Mouse (Mus musculus): Measurements from ENCODE around the gene Agpat4. TPM values are rescaled to one million over a fixed set of nuclear protein-coding genes. Genes with fewer than 3 reads are reported as not detected.
A peak's percentile ranks its signal among the peaks of the same experiment; 100 is the strongest.

The Agpat4 gene
- polyA plus RNA-seq, 1 experiment from 2014 or later, result 28.7 TPM

- WGBS (ENCODE audit: insufficient replicate concordance), result 40% methylated on average over 7 of the region's 7 CpGs
- Histone ChIP-seq H3K9me3 (replicated peaks) (no peaks in the 10 kb centered on the region), H3K4me2 (no peak overlapping the region), H3K9ac (no peak overlapping the region), H3K27ac (peak overlapping the region; percentile 26; the same call in 1 of the 2 replicates), H3K27me3 (no peaks in the 10 kb centered on the region), H3K4me1 (replicated peaks) (peaks cover 65% of the 10 kb centered on the region), H3K4me3 (replicated peaks) (no peak overlapping the region), H3K36me3 (peaks cover 16% of the 10 kb centered on the region)
- ATAC-seq (ENCODE audit: low read depth) (no peak; the same call in 1 of the 2 replicates), DNase-seq (no peak)
Observed at GRCm38 (mm10) chr17:12170791-12171497, 52.4 kb downstream of the Agpat4 start.

GRCm38 (mm10) chr17:12171666-12172065 is 53.2 kb downstream of the Agpat4 start:
- Histone ChIP-seq H3K9me3 (replicated peaks) (no peaks in the 10 kb centered on the region), H3K27ac (no peak overlapping the region), H3K4me3 (replicated peaks) (no peak overlapping the region), H3K9ac (no peak overlapping the region), H3K36me3 (peaks cover 20% of the 10 kb centered on the region), H3K4me2 (no peak overlapping the region), H3K27me3 (no peaks in the 10 kb centered on the region), H3K4me1 (replicated peaks) (peaks cover 65% of the 10 kb centered on the region)
- DNase-seq (no peak), ATAC-seq (ENCODE audit: low read depth) (no peak)
- WGBS (ENCODE audit: insufficient replicate concordance), result 87% methylated on average over 2 of the region's 2 CpGs

DNA sequence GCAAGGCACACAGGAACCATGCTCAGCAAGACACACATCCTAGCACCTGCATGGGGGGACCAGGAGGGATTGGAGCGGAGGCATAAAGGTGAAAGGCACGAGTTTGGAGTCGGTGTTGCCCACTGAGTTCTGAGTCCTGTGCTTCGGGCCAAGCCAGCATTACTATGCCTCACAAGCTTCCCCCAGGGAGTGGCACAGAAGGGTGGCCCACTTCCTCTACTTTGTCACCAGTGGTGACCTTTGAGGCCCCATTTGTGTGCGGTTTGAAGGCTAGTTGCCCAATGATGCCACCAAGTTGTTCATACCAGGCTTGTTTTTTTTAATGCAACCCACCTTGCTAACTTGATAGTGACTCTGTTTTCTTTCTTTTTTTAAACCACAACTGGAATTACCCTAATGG is 55.7 kb downstream of the Agpat4 start:
- WGBS (ENCODE audit: insufficient replicate concordance), result 88% methylated on average over 5 of the region's 5 CpGs
- Histone ChIP-seq H3K9ac (no peak overlapping the region), H3K36me3 (peaks cover 39% of the 10 kb centered on the region), H3K4me1 (replicated peaks) (peaks cover 58% of the 10 kb centered on the region), H3K4me3 (replicated peaks) (no peak overlapping the region), H3K9me3 (replicated peaks) (no peaks in the 10 kb centered on the region), H3K27ac (no peak overlapping the region), H3K27me3 (no peaks in the 10 kb centered on the region), H3K4me2 (no peak overlapping the region)
- ATAC-seq (ENCODE audit: low read depth) (no peak), DNase-seq (no peak)

- Histone ChIP-seq H3K4me3 (replicated peaks) (no peak overlapping the region), H3K27ac (no peak overlapping the region), H3K9ac (no peak overlapping the region), H3K9me3 (replicated peaks) (no peaks in the 10 kb centered on the region), H3K36me3 (peaks cover 46% of the 10 kb centered on the region), H3K4me1 (replicated peaks) (peaks cover 60% of the 10 kb centered on the region), H3K4me2 (no peak overlapping the region), H3K27me3 (no peaks in the 10 kb centered on the region)
- DNase-seq, result no peak
- ATAC-seq (ENCODE audit: low read depth), result no peak
- 73% methylated on average over 7 of the region's 7 CpGs for WGBS (ENCODE audit: insufficient replicate concordance)
Observed at GRCm38 (mm10) chr17:12174896-12175295, 56.4 kb downstream of the Agpat4 start.

DNA sequence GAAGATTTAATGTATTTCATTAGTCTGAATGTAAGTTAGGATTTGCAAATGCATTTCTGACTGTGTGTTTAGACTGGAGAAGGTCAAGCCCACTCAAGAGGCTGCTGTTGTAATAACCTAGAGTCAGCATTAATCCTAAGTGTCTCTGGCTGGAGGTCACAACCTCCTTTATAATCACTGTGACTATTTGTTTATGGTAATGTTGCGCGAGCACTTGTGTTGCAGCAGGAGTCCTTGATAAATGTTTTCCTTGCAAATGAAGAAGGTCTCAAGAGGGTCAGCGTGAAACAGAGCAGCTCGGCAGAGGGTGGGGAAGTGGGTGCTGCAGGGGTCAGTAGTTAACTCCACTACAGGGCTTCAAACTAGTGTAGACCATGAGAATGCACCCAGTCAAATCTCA is 57.1 kb downstream of the Agpat4 start:
- Histone ChIP-seq H3K27ac (0 out of 2 replicates have a peak overlapping the region, but pooled peaks have one; percentile 3), H3K4me1 (replicated peaks) (peaks cover 60% of the 10 kb centered on the region), H3K4me2 (no peak overlapping the region), H3K9me3 (replicated peaks) (no peaks in the 10 kb centered on the region), H3K4me3 (replicated peaks) (no peak overlapping the region), H3K9ac (no peak overlapping the region), H3K27me3 (no peaks in the 10 kb centered on the region), H3K36me3 (peaks cover 53% of the 10 kb centered on the region)
- ATAC-seq (ENCODE audit: low read depth) (no peak), DNase-seq (no peak)
- WGBS (ENCODE audit: insufficient replicate concordance), result 96% methylated on average over 4 of the region's 4 CpGs

GRCm38 (mm10) chr17:12179339-12179738 is 60.8 kb downstream of the Agpat4 start:
- H3K9me3 ChIP-seq (replicated peaks), result no peaks in the 10 kb centered on the region
- H3K4me1 ChIP-seq (replicated peaks), result peaks cover 67% of the 10 kb centered on the region
- peak overlapping the region; percentile 65 for H3K27ac ChIP-seq
- H3K36me3 ChIP-seq, result peaks cover 53% of the 10 kb centered on the region
- 0 out of 2 replicates have a peak overlapping the region, but pooled peaks have one; percentile 15 for H3K9ac ChIP-seq
- no peaks in the 10 kb centered on the region for H3K27me3 ChIP-seq
- ATAC-seq (ENCODE audit: low read depth), result no peak
- H3K4me3 ChIP-seq (replicated peaks), result no peak overlapping the region
- H3K4me2 ChIP-seq, result no peak overlapping the region
- 82% methylated on average over 7 of the region's 7 CpGs for WGBS (ENCODE audit: insufficient replicate concordance)
- no peak for DNase-seq

DNA sequence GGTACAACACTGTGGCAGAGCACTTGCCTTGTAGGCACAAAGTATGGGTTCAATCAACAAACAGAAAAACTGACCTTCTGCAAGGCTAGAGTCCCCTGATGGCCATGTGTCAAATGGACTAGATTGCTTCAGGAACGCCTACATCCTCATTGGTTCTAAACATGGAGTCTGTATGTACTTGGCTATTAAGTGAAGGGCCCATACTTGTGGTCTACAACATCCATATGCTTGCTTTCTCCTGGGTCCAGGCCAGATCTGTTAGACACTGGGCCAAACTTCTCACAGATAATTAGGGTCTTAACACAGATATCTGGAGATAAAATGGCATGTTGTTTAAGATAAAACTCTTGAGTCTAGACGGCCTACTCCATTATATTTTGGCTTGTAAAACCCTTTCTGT is 61.3 kb downstream of the Agpat4 start:
- Histone ChIP-seq H3K27ac (peak overlapping the region; percentile 65), H3K27me3 (no peaks in the 10 kb centered on the region), H3K4me3 (replicated peaks) (no peak overlapping the region), H3K9me3 (replicated peaks) (no peaks in the 10 kb centered on the region), H3K4me2 (no peak overlapping the region), H3K36me3 (peaks cover 49% of the 10 kb centered on the region), H3K9ac (peak overlapping the region; percentile 15; the same call in 1 of the 2 replicates), H3K4me1 (replicated peaks) (peaks cover 67% of the 10 kb centered on the region)
- WGBS (ENCODE audit: insufficient replicate concordance), result 68% methylated on average over 2 of the region's 2 CpGs
- DNase-seq (no peak), ATAC-seq (ENCODE audit: low read depth) (no peak)

- peaks cover 97% of the 10 kb centered on the region for H3K4me1 ChIP-seq (replicated peaks)
- DNase-seq, result peak; percentile 25
- H3K27ac ChIP-seq, result peak overlapping the region; percentile 91
- no peaks in the 10 kb centered on the region for H3K27me3 ChIP-seq
- peak overlapping the region; percentile 40 for H3K4me2 ChIP-seq
- H3K4me3 ChIP-seq (replicated peaks), result no peak overlapping the region
- H3K9me3 ChIP-seq (replicated peaks), result no peaks in the 10 kb centered on the region
- H3K36me3 ChIP-seq, result peaks cover 38% of the 10 kb centered on the region
- 52% methylated on average over 5 of the region's 5 CpGs for WGBS (ENCODE audit: insufficient replicate concordance)
- H3K9ac ChIP-seq, result peak overlapping the region; percentile 67
- peak; percentile 68 for ATAC-seq (ENCODE audit: low read depth)
Observed at GRCm38 (mm10) chr17:12182702-12183485, 64.4 kb downstream of the Agpat4 start.

DNA sequence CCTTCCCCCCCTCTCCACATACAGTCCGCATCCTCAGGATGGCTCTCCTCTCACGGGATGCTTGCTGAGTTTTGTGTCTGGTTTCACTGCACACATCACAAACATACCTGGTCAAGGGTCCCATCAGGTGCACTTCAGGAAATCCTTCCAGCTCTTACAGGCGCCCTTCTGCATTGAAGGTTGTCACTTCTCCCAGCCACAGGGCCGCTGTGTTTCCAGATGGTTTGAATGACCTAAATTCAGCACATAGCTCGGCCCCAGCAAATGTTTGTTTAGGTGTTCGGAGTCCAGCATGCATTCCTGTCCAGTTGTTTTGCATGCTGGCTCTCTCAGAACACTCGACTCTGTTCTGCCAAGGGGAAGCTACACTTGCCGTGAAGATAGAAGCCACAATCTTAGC is 65.8 kb downstream of the Agpat4 start:
- H3K4me3 ChIP-seq (replicated peaks), result no peak overlapping the region
- peak overlapping the region; percentile 59 for H3K9ac ChIP-seq
- ATAC-seq (ENCODE audit: low read depth), result no peak
- no peaks in the 10 kb centered on the region for H3K27me3 ChIP-seq
- H3K4me1 ChIP-seq (replicated peaks), result peaks cover 92% of the 10 kb centered on the region
- peak overlapping the region; percentile 91 for H3K27ac ChIP-seq
- 71% methylated on average over 8 of the region's 8 CpGs for WGBS (ENCODE audit: insufficient replicate concordance)
- no peak for DNase-seq
- peaks cover 42% of the 10 kb centered on the region for H3K36me3 ChIP-seq
- no peak overlapping the region for H3K4me2 ChIP-seq
- H3K9me3 ChIP-seq (replicated peaks), result no peaks in the 10 kb centered on the region

DNA sequence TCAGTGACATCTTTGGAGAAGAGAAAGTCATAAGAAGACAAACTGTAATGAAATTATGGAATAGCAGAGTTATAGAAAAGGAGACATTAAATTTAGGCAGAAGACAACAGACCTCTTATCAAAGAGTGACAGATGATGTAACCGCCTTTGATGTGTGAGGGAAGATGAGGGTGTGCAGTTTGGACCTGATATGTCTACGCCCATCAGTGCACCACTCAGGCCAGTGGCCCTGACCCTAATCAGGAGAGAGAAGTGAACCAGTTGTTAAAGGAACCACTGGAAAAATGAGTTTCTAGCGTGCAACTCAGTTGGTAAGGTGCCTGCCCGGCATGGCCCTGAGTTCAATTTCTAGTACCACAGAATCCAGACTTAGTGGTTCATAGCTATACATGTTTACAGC is 67.4 kb downstream of the Agpat4 start:
- WGBS (ENCODE audit: insufficient replicate concordance), result 17% methylated on average over 4 of the region's 4 CpGs
- H3K9ac ChIP-seq, result peak overlapping the region; percentile 72
- H3K27ac ChIP-seq, result peak overlapping the region; percentile 97
- H3K9me3 ChIP-seq (replicated peaks), result no peaks in the 10 kb centered on the region
- DNase-seq (peak; percentile 79), ATAC-seq (ENCODE audit: low read depth) (peak; percentile 96)
- peaks cover 41% of the 10 kb centered on the region for H3K36me3 ChIP-seq
- no peaks in the 10 kb centered on the region for H3K27me3 ChIP-seq
- H3K4me3 ChIP-seq (replicated peaks), result no peak overlapping the region
- H3K4me2 ChIP-seq, result peak overlapping the region; percentile 44
- peaks cover 89% of the 10 kb centered on the region for H3K4me1 ChIP-seq (replicated peaks)

- Histone ChIP-seq H3K9me3 (replicated peaks) (no peaks in the 10 kb centered on the region), H3K36me3 (peaks cover 42% of the 10 kb centered on the region), H3K9ac (peak overlapping the region; percentile 72), H3K4me3 (replicated peaks) (no peak overlapping the region), H3K4me2 (peak overlapping the region; percentile 44), H3K4me1 (replicated peaks) (peaks cover 89% of the 10 kb centered on the region), H3K27me3 (no peaks in the 10 kb centered on the region), H3K27ac (peak overlapping the region; percentile 97)
- WGBS (ENCODE audit: insufficient replicate concordance), result 43% methylated on average over 3 of the region's 3 CpGs
- peak; percentile 54 for ATAC-seq (ENCODE audit: low read depth)
- DNase-seq, result no peak
Observed at GRCm38 (mm10) chr17:12186341-12186740, 67.8 kb downstream of the Agpat4 start.

All from liver, embryonic 13.5 days (tissue).